Mouse (Mus musculus) naive thymus-derived CD4-positive, alpha-beta T cell, adult 2 months (primary cell): ENCODE data around the gene Cpm.
"Not testable (repeated sequence)": the region's sequence is repeated elsewhere in the genome, so short reads cannot be mapped to it uniquely, and the experiment has no call there.

Experiments
- DNase-seq: peaks from one replicate; pipeline ENCODE4 v3.0.0-alpha.2; 2011; ENCODE audit warnings: low read depth

Gene Cpm

DNA sequence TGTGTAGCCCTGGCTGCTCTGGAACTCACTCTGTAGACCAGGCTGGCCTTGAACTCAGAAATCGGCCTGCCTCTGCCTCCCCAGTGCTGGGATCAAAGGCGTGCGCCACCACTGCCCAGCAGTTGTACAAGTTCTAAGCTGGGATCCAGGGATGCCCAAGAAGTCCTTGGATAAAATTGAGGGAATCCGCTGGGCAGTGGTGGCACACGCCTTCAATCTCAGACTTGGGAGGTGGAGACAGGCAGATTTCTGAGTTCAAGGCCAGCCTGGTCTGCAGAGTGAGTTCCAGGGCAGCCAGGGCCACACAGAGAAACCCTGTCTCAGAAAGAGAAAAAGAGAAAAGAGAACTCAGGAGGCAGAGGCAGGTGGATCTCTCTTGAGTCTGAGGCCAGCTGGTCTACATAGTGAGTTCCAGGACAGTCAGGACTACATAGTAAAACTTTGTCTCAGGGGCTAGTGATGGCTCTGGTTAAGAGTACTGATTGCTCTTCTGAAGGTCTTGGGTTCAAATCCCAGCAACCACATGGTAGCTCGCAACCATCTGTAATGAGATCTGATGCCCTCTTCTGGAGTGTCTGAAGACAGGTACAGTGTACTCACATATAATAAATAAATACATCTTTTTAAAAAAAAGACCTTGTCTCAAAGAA is 75.1 kb downstream of the Cpm start:
- not testable (repeated sequence) for DNase-seq

DNA sequence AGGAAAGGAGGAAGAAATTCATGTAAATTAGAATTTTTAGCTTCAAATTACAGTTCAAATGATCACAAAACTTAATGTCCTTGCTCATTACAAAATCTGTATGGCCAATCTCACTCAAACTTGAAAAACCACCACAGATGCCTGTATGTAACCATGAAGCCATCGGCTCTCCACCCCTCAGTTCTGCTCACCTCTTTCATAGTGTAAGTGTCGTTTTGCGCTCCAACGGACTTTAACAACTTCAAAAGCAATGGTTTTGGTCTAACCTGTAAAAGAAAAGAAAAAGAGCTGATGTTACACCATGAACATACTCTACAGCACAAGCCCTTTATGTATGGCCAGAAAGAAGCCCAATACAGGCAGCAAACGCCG is 75.7 kb downstream of the Cpm start:
- no peak for DNase-seq

DNA sequence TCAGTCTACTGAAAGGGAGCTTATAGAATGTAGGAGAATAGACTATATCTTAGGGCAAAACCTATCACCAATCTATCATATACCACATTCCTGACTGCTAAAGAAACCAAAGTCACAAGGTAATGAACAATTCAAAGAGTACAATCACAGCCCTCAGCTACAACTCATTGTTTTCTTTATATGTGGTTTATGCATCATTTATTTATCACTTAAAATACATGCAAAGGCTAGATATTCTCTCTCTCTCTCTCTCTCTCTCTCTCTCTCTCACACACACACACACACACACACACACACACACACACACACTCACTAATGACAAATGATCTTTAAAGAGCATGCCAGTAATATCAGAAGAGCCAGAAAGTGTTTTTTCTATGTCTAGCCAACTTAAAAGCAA is 76.5 kb downstream of the Cpm start:
- no peak for DNase-seq

DNA sequence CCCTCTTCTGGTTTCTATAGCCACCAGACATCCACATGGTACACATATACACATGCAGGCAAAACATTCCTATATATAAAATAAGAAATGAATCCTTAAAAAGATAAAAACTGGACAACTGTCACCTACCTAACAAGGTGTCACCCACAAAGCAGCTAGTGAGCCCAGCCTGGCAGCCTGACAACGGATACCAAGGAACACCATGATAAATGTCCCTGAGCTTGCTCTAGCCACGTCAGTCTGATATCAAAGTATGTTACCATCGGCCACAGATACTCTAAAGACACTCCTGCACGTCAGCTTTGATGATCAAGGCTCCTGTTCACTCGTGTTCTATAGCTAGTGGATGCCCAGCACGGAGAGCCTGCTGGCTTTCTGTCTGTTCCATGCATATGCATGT is 77.1 kb downstream of the Cpm start:
- DNase-seq, result no peak

DNA sequence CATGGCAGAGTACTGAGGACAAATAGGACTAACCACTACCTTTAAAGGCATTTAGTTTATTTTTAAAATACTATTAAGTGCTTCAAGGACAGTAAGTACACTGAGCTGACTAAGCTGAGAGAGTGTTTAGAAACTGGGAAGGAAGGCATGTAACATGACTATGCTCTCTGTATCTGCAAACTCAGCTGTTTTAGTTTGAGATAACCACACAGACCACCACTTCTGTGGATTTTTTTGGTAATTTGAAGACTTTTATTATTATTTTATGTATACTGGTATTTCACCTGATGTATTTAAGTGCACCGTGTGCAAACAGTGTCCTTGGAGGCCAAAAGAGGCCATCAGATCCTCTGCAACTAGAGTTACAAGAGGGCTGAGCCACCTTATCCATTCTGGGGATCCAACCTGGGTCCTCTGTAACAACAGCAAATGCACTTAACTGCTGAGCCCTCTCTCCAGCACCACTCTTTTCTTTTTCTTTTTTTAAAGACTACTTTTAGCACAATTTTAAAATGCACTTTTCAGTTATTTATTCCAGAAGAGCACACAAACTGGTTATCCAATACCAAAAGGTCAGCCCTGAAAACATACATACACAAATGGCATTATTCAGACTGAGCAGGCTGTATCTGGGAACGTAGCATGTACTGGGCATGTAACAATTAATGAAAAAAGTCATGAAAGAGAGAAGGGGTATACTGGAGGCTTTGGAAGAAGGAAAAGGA is 78.0 kb downstream of the Cpm start:
- no peak for DNase-seq

DNA sequence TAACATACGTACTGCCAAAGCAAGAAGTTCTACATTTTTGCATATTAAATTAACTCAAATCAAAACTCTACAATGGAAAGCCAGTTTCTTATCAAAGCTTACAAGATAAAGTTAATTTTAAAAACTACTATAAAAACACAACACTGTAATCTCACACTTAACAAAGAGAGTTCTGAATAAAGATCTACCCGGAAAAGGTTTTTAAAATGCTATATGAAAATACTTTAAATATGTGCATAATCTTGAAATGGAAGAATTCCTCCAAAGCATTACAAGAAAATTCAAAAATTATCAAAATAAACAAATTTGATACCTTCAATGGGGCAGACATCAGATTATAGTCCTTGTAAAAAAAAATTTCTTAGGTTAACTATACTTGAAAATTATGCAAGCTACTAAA is 79.1 kb downstream of the Cpm start:
- DNase-seq, result no peak

DNA sequence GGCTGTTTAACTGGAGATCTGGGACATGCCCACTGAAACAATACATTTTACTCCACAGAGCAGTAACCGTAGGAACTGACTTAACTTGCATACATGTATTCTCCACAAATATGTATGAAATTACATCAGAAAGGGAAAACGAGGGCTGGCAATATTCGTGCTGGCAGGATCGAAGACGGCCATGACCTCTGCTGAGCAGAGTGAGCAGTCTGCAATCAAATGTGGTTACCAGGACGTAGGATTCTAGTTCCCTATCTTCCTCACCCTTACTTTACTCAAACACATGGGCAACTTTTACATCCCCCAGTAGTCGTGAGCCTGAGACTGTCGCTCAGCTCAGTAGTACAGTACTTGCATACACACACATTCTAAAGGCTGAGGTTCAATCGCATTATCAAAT is 79.6 kb downstream of the Cpm start:
- DNase-seq, result peak; percentile 29

DNA sequence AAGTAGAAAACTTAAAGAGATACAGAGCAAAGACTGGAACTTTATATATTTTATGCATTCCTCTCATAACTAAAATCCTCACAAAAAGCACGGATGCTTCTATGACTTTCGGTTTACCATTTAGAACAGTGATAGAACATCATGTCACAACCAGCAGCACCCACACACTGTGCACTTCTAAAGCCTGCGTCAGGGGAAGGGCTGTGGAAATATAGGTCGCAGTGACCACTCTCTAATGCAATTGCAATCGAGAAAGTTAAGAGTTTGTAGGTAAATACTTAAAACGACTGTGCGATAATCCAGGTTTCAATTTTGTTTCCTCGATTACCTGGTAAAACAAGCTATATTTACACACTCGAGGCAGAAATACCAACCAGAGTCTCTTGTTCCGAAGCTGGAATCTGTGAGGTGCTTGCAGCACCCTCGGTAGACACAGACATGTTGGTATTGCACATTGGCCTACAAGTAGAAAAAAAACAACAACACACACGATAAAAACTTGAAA is 80.1 kb downstream of the Cpm start:
- DNase-seq, result no peak

DNA sequence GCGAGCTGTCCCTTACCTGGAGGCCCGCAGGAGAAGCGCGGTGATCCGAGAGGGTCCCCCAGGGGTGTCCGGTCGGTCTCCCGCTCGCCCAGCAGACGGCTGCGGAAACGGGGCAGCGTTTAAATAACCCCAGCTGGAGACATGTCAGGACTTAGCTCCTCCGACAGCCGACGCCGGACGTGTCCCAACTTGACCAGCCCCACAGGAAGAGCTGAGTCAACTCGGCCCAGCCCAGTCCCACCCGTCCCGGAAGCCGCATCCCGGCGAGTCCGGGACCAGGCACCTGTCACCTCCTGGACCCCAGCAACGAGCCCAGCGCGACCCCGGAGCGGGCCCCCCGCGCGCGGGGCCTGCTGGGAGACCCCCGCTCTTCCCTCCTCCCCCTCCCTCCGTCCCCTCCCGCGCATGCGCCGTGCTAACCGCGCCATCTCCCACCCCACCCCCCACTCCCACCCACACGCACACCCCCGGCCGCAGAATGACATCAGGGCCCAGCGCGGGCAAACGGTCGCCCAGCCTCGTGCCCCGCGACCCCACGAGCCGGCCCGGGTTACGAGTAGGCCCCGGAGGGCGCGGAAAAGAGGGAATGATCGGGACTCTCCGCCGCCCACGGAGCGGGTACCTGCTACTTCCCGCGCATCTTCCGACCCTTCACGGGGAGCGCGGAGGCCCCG is 80.8 kb downstream of the Cpm start:
- DNase-seq, result peak; percentile 75

DNA sequence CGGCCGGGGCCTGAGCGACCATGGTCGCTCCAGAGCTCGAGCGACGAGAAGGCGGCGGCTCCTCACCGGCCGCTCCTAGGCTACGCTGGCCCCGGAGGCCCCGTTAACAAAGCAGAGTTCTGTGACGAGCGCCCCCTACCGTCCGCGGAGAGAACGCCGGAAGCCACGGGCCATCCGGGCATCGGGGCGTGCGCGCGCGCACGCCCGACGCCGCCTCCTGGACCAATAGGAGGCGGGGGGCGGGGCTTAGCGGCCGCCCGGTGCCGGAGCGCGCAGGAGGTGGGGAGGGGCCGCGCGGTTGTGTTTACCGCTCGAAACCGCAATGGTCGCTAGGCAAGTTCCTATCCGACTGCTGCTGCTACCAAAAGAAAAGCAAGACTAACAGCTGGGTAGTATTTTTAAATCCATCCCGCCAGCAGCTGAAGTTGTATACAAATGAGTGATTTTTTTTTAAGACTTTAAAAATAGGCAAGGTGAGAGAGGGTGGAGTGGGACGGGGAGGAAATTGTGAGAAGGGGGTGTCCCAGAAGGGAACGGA is 81.4 kb downstream of the Cpm start, which contains the start of gene Mdm2:
Gene Mdm2, minus strand, starts transcription at position 155 of the 538 bp plus-strand sequence.
- peak; percentile 98 for DNase-seq

DNA sequence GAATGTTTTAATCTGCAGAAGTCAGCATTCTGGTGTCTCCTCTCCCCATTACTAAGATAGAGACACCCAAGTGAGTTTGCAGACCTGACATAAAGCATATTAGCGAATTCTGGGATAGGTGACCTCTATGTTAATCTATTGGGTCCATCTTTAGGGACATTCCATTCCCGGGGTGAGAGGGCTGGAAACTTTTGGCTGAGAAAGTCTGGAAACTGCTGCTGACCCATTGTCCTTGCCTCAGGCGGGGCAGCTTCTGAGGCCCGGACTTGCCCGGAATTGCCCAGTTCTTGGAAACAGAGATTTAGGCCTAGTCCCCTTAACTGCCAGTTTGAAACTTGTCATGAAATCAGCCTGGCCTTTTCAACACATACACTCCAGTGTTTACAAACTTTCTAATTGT is 82.1 kb downstream of the Cpm start:
- no peak for DNase-seq

DNA sequence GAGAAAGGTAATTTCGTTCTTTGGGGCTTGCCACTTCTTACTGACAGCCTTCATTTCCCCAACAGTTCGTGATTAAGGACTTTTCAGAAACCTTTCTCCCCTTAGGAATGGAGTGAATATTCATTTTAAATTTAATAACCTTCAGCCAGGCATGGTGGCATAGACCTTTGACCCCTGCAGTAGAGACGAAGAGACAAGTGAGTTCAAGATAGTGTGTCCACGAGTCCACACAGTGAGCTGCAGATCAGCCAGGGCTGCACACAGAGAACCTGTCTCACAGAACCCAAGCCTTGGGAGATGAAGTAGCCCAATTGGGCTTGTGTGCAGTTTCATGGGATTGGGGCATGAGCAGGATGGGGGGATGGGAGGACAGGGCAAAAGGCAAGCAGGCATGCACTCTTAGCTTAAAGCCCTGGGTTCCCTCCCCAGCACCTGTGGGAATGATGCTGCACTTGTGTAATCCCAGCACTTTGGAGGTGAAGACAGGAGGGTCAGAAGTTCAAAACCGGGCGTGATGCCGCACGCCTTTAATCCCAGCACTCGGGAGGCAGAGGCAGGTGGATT is 83.0 kb downstream of the Cpm start:
- DNase-seq, result no peak

DNA sequence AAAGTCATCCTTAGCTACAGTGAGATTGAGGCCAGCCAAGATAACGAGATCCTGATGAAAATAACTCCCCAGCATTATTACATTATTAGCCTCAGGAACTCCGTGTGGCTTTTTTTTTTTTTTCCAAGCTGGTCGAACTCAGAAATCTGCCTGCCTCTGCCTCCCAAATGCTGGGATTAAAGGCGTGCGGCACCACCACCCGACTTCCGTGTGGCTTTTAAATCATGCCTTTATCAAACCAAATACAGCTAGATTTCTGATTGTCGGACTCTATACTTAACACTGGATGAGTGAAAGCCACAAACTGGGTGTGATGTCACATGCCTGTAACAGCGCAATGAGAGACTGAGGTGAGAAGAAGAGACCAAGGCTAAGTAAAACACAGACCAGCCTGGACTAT is 83.6 kb downstream of the Cpm start:
- DNase-seq, result no peak

DNA sequence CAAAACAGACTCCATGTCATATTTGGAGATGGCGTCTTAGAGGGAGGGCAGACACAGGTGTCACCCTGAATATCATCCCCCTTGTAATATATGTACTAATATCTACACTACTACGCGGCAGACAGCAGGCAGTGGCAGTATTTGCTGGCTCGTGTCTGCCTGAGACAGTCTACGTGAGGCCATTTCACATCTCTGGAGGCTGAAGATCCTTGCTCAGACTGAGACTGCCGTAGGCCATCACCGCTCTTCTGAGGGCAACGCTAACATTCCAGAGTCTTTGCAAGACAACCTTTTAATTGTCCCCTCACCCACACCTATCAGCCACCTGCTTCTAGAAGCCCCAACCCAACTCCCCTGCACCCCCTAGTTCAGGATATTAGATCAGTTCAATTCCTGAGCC is 84.2 kb downstream of the Cpm start:
- DNase-seq, result no peak

DNA sequence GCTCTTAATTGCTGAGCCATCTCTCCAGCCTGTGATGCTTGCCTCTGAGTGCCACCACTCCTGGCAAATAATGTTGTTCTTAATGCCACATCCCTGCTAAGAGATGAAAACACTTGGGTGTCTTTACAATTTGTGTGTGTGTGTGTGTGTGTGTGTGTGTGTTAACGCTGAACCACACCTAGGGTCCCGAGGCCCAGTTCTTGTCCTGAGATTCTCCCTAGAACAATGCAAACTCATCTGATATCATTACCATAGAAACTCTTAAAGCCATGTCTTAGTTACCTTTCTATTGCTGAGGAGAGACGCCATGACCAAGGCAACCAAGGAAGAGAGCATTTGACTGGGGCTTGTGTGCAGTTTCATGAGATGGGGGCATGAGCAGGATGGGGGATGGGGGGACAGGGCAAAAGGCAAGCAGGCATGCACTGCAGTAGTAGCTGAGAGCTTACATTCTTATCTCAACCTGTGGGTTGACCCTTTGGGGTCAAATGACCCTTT is 84.8 kb downstream of the Cpm start:
- no peak for DNase-seq

DNA sequence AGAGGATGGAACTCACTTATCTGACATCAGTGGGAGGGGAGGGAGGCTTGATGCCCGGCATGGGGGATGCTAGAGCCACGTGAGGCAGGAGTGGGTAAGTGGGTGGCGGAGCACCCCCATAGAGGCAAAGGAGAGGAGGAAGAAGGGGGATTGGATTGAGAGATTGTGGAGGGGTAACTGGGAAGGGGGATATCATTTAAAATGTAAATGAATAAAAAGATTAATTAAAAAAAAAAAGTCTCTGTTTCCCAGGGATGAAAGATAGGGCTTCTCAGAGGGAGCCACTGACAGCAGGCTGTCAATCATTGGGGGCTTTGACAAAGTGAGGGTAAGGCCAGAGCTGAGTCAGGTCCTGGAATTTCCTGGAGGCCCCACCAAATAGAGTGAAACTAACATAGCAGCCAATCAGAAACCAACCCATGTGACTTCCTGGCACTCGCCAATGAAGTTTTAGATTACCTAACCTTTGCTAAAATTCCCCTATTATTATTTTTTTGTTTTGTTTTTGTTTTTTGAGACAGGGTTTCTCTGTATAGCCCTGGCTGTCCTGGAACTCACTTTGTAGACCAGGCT is 85.7 kb downstream of the Cpm start:
- DNase-seq, result no peak

DNA sequence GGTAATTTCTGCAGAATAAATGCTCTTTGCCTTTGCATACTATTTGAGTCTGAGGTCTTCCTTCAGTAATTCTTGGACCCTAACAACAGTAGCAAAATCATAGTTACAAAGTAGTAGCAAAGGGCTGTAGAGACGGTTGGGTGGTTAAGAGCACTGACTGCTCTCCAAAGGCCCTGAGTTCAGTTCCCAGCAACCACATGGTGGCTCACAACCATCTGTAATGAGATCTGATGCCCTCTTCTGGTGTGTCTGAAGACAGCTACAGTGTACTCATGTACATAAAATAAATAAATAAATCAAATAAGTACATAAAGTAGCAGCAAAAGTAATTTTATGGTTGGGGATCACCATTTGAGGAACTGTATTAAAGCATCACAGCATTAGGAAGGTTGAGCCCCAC is 86.4 kb downstream of the Cpm start:
- DNase-seq, result not testable (repeated sequence)

DNA sequence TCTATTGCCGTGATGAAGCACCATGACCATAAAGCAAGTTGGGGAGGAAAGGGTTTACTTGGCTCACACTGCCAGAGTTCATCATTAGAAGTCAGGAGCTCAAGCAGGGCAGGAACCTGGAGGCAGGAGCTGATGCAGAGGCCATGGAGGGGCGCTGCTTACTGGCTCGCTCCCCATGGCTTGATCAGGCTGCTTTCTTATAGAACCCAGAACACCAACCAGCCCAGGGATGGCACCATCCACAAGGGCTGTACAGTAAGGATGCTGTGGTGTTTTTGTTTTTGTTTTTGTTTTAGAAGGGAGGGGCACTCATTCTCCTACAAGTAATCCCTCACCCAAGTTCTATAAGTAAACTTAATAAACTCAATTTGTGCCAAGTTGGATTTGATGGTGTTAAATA is 87.4 kb downstream of the Cpm start:
- DNase-seq, result no peak

DNA sequence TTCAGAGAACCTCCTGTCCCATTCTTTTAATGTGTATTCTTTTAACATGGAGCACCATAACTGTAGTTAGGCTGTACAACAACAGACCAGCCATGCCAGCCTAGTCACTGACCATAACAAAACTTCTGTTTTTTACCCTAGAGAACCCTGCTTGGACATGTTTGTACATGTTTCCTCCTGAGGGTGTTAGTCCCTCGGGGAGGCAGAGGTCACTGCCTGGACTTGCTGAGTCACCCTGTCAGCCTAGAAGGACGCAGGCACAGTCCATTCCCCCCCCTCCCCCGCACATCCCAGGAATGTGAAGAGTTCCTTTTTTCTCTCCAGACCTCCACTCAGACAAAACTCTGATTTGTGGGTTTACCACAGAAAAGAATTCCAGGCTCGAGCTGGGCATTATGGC is 88.3 kb downstream of the Cpm start:
- no peak for DNase-seq

DNA sequence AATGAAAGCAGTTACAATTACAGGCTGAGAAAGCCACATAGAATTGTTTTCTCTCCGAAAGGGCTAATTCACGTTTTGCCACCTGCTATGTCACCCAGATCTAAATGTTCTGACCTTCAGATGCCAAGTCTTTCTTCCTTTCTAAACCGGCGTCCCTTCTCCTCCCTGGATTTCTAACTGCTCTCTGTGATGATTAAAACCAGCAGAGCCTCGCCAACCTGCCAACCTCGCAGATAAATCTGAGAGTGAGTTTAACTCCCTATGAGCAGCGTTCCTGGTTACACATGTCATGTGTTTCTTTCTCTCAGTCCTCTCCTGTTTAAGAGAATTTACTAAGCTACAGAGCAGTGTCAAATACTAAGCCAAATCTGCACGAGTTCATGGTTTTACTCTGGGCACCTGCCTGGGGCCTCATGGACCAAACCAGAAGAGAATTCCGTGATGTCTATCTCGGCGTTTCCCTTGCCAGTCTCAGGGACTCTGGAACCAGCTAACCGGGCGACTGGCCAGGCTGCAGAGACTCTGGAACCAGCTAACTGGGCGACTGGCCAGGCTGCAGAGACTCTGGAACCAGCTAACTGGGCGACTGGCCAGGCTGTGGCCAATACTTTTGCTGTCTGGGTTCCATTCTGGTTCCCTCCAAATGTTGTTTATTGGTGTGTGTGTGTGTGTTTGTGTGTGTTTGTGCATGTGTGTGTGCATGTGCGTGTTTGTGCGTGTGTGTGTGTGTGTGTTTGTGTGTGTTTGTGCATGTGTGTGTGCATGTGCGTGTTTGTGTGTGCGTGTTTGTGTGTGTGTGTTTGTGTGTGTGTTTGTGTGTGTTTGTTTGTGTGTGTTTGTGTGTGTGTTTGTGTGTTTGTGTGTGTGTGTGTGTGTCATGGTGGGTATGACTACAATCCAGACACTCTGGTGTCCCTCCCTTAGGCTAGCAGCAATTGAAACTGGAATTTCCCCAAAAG is 89.1 kb downstream of the Cpm start:
- no peak for DNase-seq
